In the genomic region with DNA sequence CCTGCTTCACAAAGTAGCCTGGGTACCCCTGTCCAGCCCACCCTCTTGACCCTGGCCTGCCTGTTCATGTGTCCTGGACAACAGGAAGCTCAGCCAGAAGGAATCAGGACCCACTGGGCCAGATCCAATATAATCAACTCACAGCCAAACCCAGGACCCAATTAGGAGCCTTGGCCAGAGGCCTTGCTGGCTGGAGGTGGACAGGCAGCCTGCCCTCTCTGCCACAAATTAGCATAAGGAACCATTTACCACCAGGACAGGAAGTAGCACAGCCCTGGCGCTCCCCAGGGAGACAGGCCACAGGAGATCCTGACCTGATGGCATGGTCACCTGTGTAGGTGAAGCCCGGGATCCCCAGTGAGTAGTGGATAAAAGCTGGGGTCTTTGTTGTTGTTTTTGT, we compare ENCODE assay signal across 20 mouse cellular contexts. TPM values are rescaled to one million over a fixed set of nuclear protein-coding genes. Genes with fewer than 3 reads are reported as not detected.
DNase-seq lines count a peak whose midpoint lies in the region; ATAC-seq and TF ChIP-seq lines count a peak whose summit lies in the region.
"Had no signal": no experiment of that assay in that cellular context is flagged by ENCODE, and none has a peak within 500 bp of the region (broad histone marks: within the 10 kb centered on the region; RNA-seq: fewer than 3 reads in every experiment).

No protein-coding gene starts in this region.

- H3K4me2 ChIP-seq in liver, embryonic 11.5 days = no peak overlapping the region
- H3K4me2 ChIP-seq: embryonic facial prominence, embryonic 13.5 days; limb, embryonic 13.5 days had no signal

- no peaks in the 10 kb centered on the region for H3K36me3 ChIP-seq in liver, adult 2 months (ENCODE audit: control insufficient read depth, insufficient read depth, low read length)
- no peaks in the 10 kb centered on the region for H3K36me3 ChIP-seq in liver, embryonic 11.5 days (ENCODE audit: control insufficient read depth, insufficient read depth, low read length)
- H3K36me3 ChIP-seq: embryonic facial prominence, embryonic 13.5 days; G1E; limb, embryonic 13.5 days had no signal

- H3K9me3 ChIP-seq in liver, embryonic 11.5 days (ENCODE audit: control insufficient read depth, low read length) = no peaks in the 10 kb centered on the region
- H3K9me3 ChIP-seq: embryonic facial prominence, embryonic 13.5 days; G1E; limb, embryonic 13.5 days had no signal

- no peak for TF ChIP-seq CTCF in liver, adult 2 months (IDR thresholded peaks at IDR 0.05; ENCODE audit: low read depth, low read length)

- 76% methylated on average over 2 of the region's 2 CpGs for WGBS in liver, adult 2 months
- WGBS in liver, embryonic 11.5 days = 53% methylated on average over 2 of the region's 2 CpGs

- TF ChIP-seq POLR2A in liver, adult 2 months (IDR thresholded peaks at IDR 0.05; ENCODE audit: extremely low read depth, insufficient read depth, low read length) = no peak

- H3K27ac ChIP-seq in liver, adult 2 months (replicated peaks; ENCODE audit: insufficient read depth, low read depth, low read length) = no peak overlapping the region
- no peak overlapping the region for H3K27ac ChIP-seq in liver, embryonic 11.5 days (ENCODE audit: low read depth, low read length)
- H3K27ac ChIP-seq: embryonic facial prominence, embryonic 13.5 days; limb, embryonic 13.5 days had no signal

- H3K9ac ChIP-seq in liver, adult 2 months (ENCODE audit: low read depth, low read length) = no peak overlapping the region
- H3K9ac ChIP-seq in liver, embryonic 11.5 days (ENCODE audit: low read depth, low read length) = no peak overlapping the region
- H3K9ac ChIP-seq: embryonic facial prominence, embryonic 13.5 days; forebrain, postnatal 0 days; liver, postnatal 0 days had no signal

- peaks cover 9% of the 10 kb centered on the region; the same call in 1 of the 2 replicates for H3K4me1 ChIP-seq in liver, adult 2 months (ENCODE audit: control insufficient read depth, insufficient read depth, low read length)
- H3K4me1 ChIP-seq in liver, embryonic 11.5 days (replicated peaks; ENCODE audit: control insufficient read depth, insufficient read depth, low read length) = no peaks in the 10 kb centered on the region
- H3K4me1 ChIP-seq: limb, embryonic 13.5 days had no signal

- no peaks in the 10 kb centered on the region for H3K79me2 ChIP-seq in liver, adult 2 months (ENCODE audit: control insufficient read depth, insufficient read depth, low read length)

- H3K27me3 ChIP-seq in liver, adult 2 months (ENCODE audit: control insufficient read depth, insufficient read depth, low read length) = no peaks in the 10 kb centered on the region
- no peaks in the 10 kb centered on the region; the same call in 1 of the 2 replicates for H3K27me3 ChIP-seq in liver, embryonic 11.5 days (replicated peaks; ENCODE audit: control insufficient read depth, insufficient read depth, low read length)
- H3K27me3 ChIP-seq: limb, embryonic 13.5 days had no signal

- H3K4me3 ChIP-seq in liver, adult 2 months (ENCODE audit: insufficient read depth, low read depth, low read length) = no peak overlapping the region
- H3K4me3 ChIP-seq in liver, embryonic 11.5 days (ENCODE audit: low read depth, low read length) = no peak overlapping the region
- H3K4me3 ChIP-seq: embryonic facial prominence, embryonic 13.5 days; left cerebral cortex, adult 2 months; limb, embryonic 13.5 days; myocyte had no signal

- no peak for ATAC-seq in cerebellum, adult (ENCODE audit: insufficient number of reproducible peaks, low FRiP score, low TSS enrichment)
- ATAC-seq in liver, embryonic 11.5 days (replicated peaks; ENCODE audit: low FRiP score) = no peak

- peak; percentile 69 for DNase-seq in cerebellum, adult 11 months
- DNase-seq in liver, adult 2 months (ENCODE audit: extremely low read depth, low read depth, low spot score) = peak; percentile 19
- DNase-seq in liver, embryonic 11.5 days (ENCODE audit: low spot score) = no peak
- peak; percentile 65 to 69 for DNase-seq in cerebellum, adult 18-20 months
- peak; percentile 60 to 61 for DNase-seq in cerebellum, postnatal 36 days
- no peak for DNase-seq in kidney, postnatal 14 days
- no peak for DNase-seq in adrenal gland, adult 2 months

RNA-seq across cellular contexts. Expression of a gene that starts 44.5 kb away (rescaled TPM):
- 0.07 TPM in 1 of 2 replicates, not detected in the other for total RNA-seq in liver, adult 2 months (2014; rRNA removed)
- 0.01 and 0.04 TPM in 2 replicates for polyA plus RNA-seq in liver, adult 2 months (2012; rRNA removed)
- 0.12 and 0.43 TPM in 2 replicates for polyA plus RNA-seq in liver, embryonic 11.5 days (2014; fragmentation: Nextera tagmentation; extraction: Ambion mirVana)
- total RNA-seq in adrenal gland, adult 2 months (2021) = under 1 TPM; 0.40 to 0.83 TPM
- 4.4 and 4.8 TPM in 2 replicates for polyA plus RNA-seq in adrenal gland, adult 2 months (2012; rRNA removed)
- total RNA-seq: hematopoietic stem cell, adult 5-6 weeks had no signal
- polyA plus RNA-seq: CD4-positive, CD25-positive, alpha-beta regulatory T cell, adult 4 months; liver, postnatal 0 days had no signal

RNA-seq across cellular contexts. Expression of a gene that starts 48.2 kb away (rescaled TPM):
- 13.5 and 13.6 TPM in 2 replicates for total RNA-seq in liver, adult 2 months (2014; rRNA removed)
- polyA plus RNA-seq in liver, adult 2 months (2012; rRNA removed) = 13.0 and 19.5 TPM in 2 replicates
- 44.2 and 47.2 TPM in 2 replicates for polyA plus RNA-seq in liver, embryonic 11.5 days (2014; fragmentation: Nextera tagmentation; extraction: Ambion mirVana)
- total RNA-seq in adrenal gland, adult 2 months (2021) = 10 to 100 TPM; 24.5 to 28.0 TPM
- polyA plus RNA-seq in adrenal gland, adult 2 months (2012; rRNA removed) = 34.8 and 35.3 TPM in 2 replicates

RNA-seq across cellular contexts. Expression of a gene that starts 51.4 kb away (rescaled TPM):
- not detected in 2 replicates for total RNA-seq in liver, adult 2 months (2014; rRNA removed)
- not detected in 2 replicates for polyA plus RNA-seq in liver, adult 2 months (2012; rRNA removed)
- 0.63 TPM in 1 of 2 replicates, not detected in the other for polyA plus RNA-seq in liver, embryonic 11.5 days (2014; fragmentation: Nextera tagmentation; extraction: Ambion mirVana)
- total RNA-seq in adrenal gland, adult 2 months (2021) = not detected
- 0.27 TPM in 1 of 2 replicates, not detected in the other for polyA plus RNA-seq in adrenal gland, adult 2 months (2012; rRNA removed)
- total RNA-seq: adrenal gland, adult 8-10 months; G1E; gastrocnemius, adult 8-10 months; megakaryocyte-erythroid progenitor cell, adult 5-6 weeks had no signal
- polyA plus RNA-seq: G1E, myocyte had no signal

RNA-seq across cellular contexts. Expression of a gene that starts 54.7 kb away (rescaled TPM):
- total RNA-seq in liver, adult 2 months (2014; rRNA removed) = 3.7 and 4.5 TPM in 2 replicates
- polyA plus RNA-seq in liver, adult 2 months (2012; rRNA removed) = 11.2 and 13.0 TPM in 2 replicates
- 7.2 and 9.0 TPM in 2 replicates for polyA plus RNA-seq in liver, embryonic 11.5 days (2014; fragmentation: Nextera tagmentation; extraction: Ambion mirVana)
- total RNA-seq in adrenal gland, adult 2 months (2021) = 10 to 100 TPM; 17.9 to 23.9 TPM
- 37.4 and 46.2 TPM in 2 replicates for polyA plus RNA-seq in adrenal gland, adult 2 months (2012; rRNA removed)

Comparison
In these comparisons a context has a peak if more than half of its experiments do, and no peak if none do; other contexts are left out.
1. DNase-seq: peak in cerebellum, adult 11 months (single experiment), liver, adult 2 months (single experiment), cerebellum, adult 18-20 months (2 of 2) and cerebellum, postnatal 36 days (2 of 2); none in liver, embryonic 11.5 days (single experiment), kidney, postnatal 14 days (single experiment) and adrenal gland, adult 2 months (single experiment).